17 mouse cellular contexts compared by ENCODE assay signal in the genomic region with DNA sequence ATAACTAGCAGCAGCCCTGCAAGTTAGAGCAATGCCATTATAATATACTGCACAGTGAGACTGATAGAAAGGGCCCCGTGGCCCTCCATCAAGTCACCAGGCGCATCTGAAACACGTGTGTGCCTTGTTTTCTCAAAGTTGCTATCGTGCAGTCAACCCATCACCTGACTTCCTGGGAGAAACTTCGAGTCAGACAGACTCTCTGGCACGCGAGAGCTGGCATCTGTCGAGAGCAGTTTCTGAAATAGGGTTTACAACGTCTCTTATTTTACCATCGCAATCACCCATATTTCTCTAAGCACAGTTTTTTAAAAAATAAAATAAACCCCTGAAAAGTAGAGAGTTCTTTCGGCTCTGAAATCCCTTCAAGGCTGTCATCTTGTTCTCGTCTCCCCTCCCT.
"Had no signal": no experiment of that assay in that cellular context is flagged by ENCODE, and none has a peak within 500 bp of the region (broad histone marks: within the 10 kb centered on the region; RNA-seq: fewer than 3 reads in every experiment).

No protein-coding gene starts in this region.

- H3K4me3 ChIP-seq: limb, embryonic 13.5 days; liver, embryonic 12.5 days; liver, embryonic 15.5 days; lung, embryonic 15.5 days; megakaryocyte, embryonic 14.5 days; stomach, embryonic 15.5 days had no signal

- H3K27ac ChIP-seq: limb, embryonic 13.5 days; liver, embryonic 12.5 days; liver, embryonic 15.5 days; lung, embryonic 15.5 days; stomach, embryonic 15.5 days had no signal

- H3K4me1 ChIP-seq: liver, embryonic 12.5 days; liver, embryonic 15.5 days; lung, embryonic 15.5 days; stomach, embryonic 15.5 days had no signal

- H3K27me3 ChIP-seq: liver, embryonic 12.5 days; liver, embryonic 15.5 days; lung, embryonic 15.5 days; megakaryocyte, embryonic 14.5 days; stomach, embryonic 15.5 days had no signal

- ATAC-seq: liver, embryonic 12.5 days had no signal

- DNase-seq: kidney, adult 9 months; kidney, postnatal 14 days; kidney, postnatal 4 days; liver; lung, adult 18-20 months; lung, postnatal 10 days; lung, postnatal 36 days; right cerebral cortex, postnatal 25 days; spleen, adult 18-20 months; thymus, postnatal 25 days had no signal

- H3K4me2 ChIP-seq: limb, embryonic 13.5 days; liver, embryonic 12.5 days; liver, embryonic 15.5 days; lung, embryonic 15.5 days; midbrain, embryonic 11.5 days; stomach, embryonic 15.5 days had no signal

- H3K9me3 ChIP-seq: limb, embryonic 13.5 days; liver, embryonic 12.5 days; liver, embryonic 15.5 days; lung, embryonic 15.5 days; stomach, embryonic 15.5 days had no signal

- H3K9ac ChIP-seq: limb, embryonic 13.5 days; liver, embryonic 12.5 days; liver, embryonic 15.5 days; lung, embryonic 15.5 days; stomach, embryonic 15.5 days had no signal

- H3K36me3 ChIP-seq: limb, embryonic 13.5 days; liver, embryonic 12.5 days; liver, embryonic 15.5 days; lung, embryonic 15.5 days; stomach, embryonic 15.5 days had no signal
